Mouse (Mus musculus) heart, embryonic 15.5 days (tissue): ENCODE measurements around the gene Crybg1. TPM values are rescaled to one million over a fixed set of nuclear protein-coding genes. Genes with fewer than 3 reads are reported as not detected.

Experiments
- ATAC-seq: fragments of 200-750 bp; cut with Nextera tagmentation; replicated peaks from 2 replicates; pipeline ENCODE4 v1.8.0; 2017; ENCODE audit warnings: low read depth, moderate TSS enrichment; ENCODE audit not compliant: insufficient number of reproducible peaks, insufficient read depth, low FRiP score
- H3K27ac ChIP-seq: fragments of 300-500 bp; sonication (generic); 2 replicates; pipeline ENCODE4 v1.5.1; 2015; ENCODE audit warnings: mild to moderate bottlenecking, inconsistent platforms
- H3K27me3 ChIP-seq: fragments of 300-500 bp; sonication (generic); 2 replicates; pipeline ENCODE4 v1.6.1; 2015; ENCODE audit warnings: inconsistent platforms
- H3K36me3 ChIP-seq: fragments of 300-500 bp; sonication (generic); 2 replicates; pipeline ENCODE4 v1.6.1; 2015; ENCODE audit warnings: mild to moderate bottlenecking, inconsistent platforms
- H3K4me1 ChIP-seq: fragments of 300-500 bp; sonication (generic); replicated peaks from 2 replicates; pipeline ENCODE4 v1.6.1; 2015; ENCODE audit warnings: inconsistent platforms
- H3K4me2 ChIP-seq: fragments of 300-500 bp; sonication (generic); 2 replicates; pipeline ENCODE4 v1.6.1; 2015; ENCODE audit warnings: inconsistent platforms, mild to moderate bottlenecking, moderate library complexity
- H3K4me3 ChIP-seq: fragments of 300-500 bp; sonication (generic); 2 replicates; pipeline ENCODE4 v1.5.1; 2015; ENCODE audit warnings: mild to moderate bottlenecking, inconsistent platforms
- H3K9ac ChIP-seq: fragments of 300-500 bp; sonication (generic); 2 replicates; pipeline ENCODE4 v1.6.1; 2015; ENCODE audit warnings: mild to moderate bottlenecking, inconsistent platforms
- H3K9me3 ChIP-seq: fragments of 300-500 bp; sonication (generic); replicated peaks from 2 replicates; pipeline ENCODE4 v1.6.1; 2016; ENCODE audit warnings: inconsistent platforms
- WGBS: fragments of 180-500 bp; shearing (Covaris S2); methylation state at CpG from one replicate; pipeline ENCODE4 v1.1.7; 2015; ENCODE audit warnings: mixed read lengths; 5-methylcytosine and 5-hydroxymethylcytosine counted together
- polyA plus RNA-seq: library from polyadenylated mRNA; unstranded; fragments of >200 nt; fragmentation: Nextera tagmentation; extraction: Ambion mirVana; gene quantifications from 2 replicates; pipeline ENCODE4 v1.2.1, GENCODE M21; 2015

The Crybg1 gene
- polyA plus RNA-seq, 1 experiment from 2014 or later: 0.13 TPM

- H3K4me3 ChIP-seq: peak overlapping the region; percentile 67
- peak overlapping the region; percentile 36 for H3K9ac ChIP-seq
- H3K27ac ChIP-seq: no peak overlapping the region
- peak overlapping the region; percentile 76 for H3K4me2 ChIP-seq
- no peak for ATAC-seq
- no peaks in the 10 kb centered on the region for H3K36me3 ChIP-seq
- H3K27me3 ChIP-seq: peaks cover 85% of the 10 kb centered on the region
- WGBS: 1% methylated on average over 33 of the region's 33 CpGs
- peaks cover 25% of the 10 kb centered on the region for H3K4me1 ChIP-seq
- no peaks in the 10 kb centered on the region for H3K9me3 ChIP-seq
Measured at GRCm38 (mm10) chr10:44004221-44004751, 144.4 kb downstream of the Crybg1 start.

GRCm38 (mm10) chr10:44003551-44004151 is 145.0 kb downstream of the Crybg1 start:
- Histone ChIP-seq H3K4me3 (peak overlapping the region; percentile 67), H3K36me3 (no peaks in the 10 kb centered on the region), H3K27me3 (peaks cover 87% of the 10 kb centered on the region), H3K9ac (peak overlapping the region; percentile 36), H3K4me1 (peaks cover 25% of the 10 kb centered on the region), H3K27ac (no peak overlapping the region), H3K4me2 (peak overlapping the region; percentile 76), H3K9me3 (no peaks in the 10 kb centered on the region)
- WGBS: under 1% methylated on average over 68 of the region's 68 CpGs
- peak; percentile 32; the same call in 1 of the 2 replicates for ATAC-seq

GRCm38 (mm10) chr10:44002995-44003524 is 145.6 kb downstream of the Crybg1 start:
- H3K9me3 ChIP-seq: no peaks in the 10 kb centered on the region
- H3K27me3 ChIP-seq: peaks cover 83% of the 10 kb centered on the region
- peak overlapping the region; percentile 76 for H3K4me2 ChIP-seq
- H3K36me3 ChIP-seq: no peaks in the 10 kb centered on the region
- WGBS: 1% methylated on average over 11 of the region's 11 CpGs
- peaks cover 25% of the 10 kb centered on the region for H3K4me1 ChIP-seq
- peak overlapping the region; percentile 36 for H3K9ac ChIP-seq
- H3K4me3 ChIP-seq: peak overlapping the region; percentile 67
- no peak overlapping the region for H3K27ac ChIP-seq
- no peak for ATAC-seq

- ATAC-seq: no peak
- H3K4me2 ChIP-seq: no peak overlapping the region
- H3K27ac ChIP-seq: no peak overlapping the region
- peaks cover 25% of the 10 kb centered on the region for H3K4me1 ChIP-seq
- H3K9ac ChIP-seq: no peak overlapping the region
- no peaks in the 10 kb centered on the region for H3K36me3 ChIP-seq
- peaks cover 82% of the 10 kb centered on the region for H3K27me3 ChIP-seq
- peak overlapping the region; percentile 67; the same call in 1 of the 2 replicates for H3K4me3 ChIP-seq
- 28% methylated on average over 14 of the region's 14 CpGs for WGBS
- H3K9me3 ChIP-seq: no peaks in the 10 kb centered on the region
Measured at GRCm38 (mm10) chr10:44002004-44002940, 146.4 kb downstream of the Crybg1 start.

- 67% methylated on average over 2 of the region's 2 CpGs for WGBS
- H3K4me1 ChIP-seq: peaks cover 16% of the 10 kb centered on the region
- no peaks in the 10 kb centered on the region for H3K9me3 ChIP-seq
- H3K27me3 ChIP-seq: peaks cover 63% of the 10 kb centered on the region
- no peak overlapping the region for H3K4me2 ChIP-seq
- no peaks in the 10 kb centered on the region for H3K36me3 ChIP-seq
- H3K9ac ChIP-seq: no peak overlapping the region
- H3K27ac ChIP-seq: no peak overlapping the region
- no peak overlapping the region for H3K4me3 ChIP-seq
- no peak for ATAC-seq
Measured at GRCm38 (mm10) chr10:44000156-44000865, 148.3 kb downstream of the Crybg1 start.

GRCm38 (mm10) chr10:43998503-43999082 is 150.1 kb downstream of the Crybg1 start:
- Histone ChIP-seq H3K27ac (no peak overlapping the region), H3K9ac (no peak overlapping the region), H3K4me3 (no peak overlapping the region), H3K4me2 (no peak overlapping the region), H3K9me3 (no peaks in the 10 kb centered on the region), H3K27me3 (peaks cover 46% of the 10 kb centered on the region), H3K4me1 (peaks cover 6% of the 10 kb centered on the region; the same call in 1 of the 2 replicates), H3K36me3 (no peaks in the 10 kb centered on the region)
- ATAC-seq: no peak
- 50% methylated on average over 8 of the region's 8 CpGs for WGBS

- Histone ChIP-seq H3K27me3 (peaks cover 40% of the 10 kb centered on the region), H3K4me2 (no peak overlapping the region), H3K27ac (no peak overlapping the region), H3K4me1 (peaks cover under 1% of the 10 kb centered on the region; the same call in 1 of the 2 replicates), H3K4me3 (no peak overlapping the region), H3K9me3 (no peaks in the 10 kb centered on the region), H3K9ac (no peak overlapping the region), H3K36me3 (no peaks in the 10 kb centered on the region)
- no peak for ATAC-seq
- 46% methylated on average over 9 of the region's 9 CpGs for WGBS
Measured at GRCm38 (mm10) chr10:43998023-43998422, 150.6 kb downstream of the Crybg1 start.

- ATAC-seq: no peak
- WGBS: 62% methylated on average over 10 of the region's 10 CpGs
- no peaks in the 10 kb centered on the region for H3K9me3 ChIP-seq
- no peak overlapping the region for H3K4me2 ChIP-seq
- no peak overlapping the region for H3K27ac ChIP-seq
- no peaks in the 10 kb centered on the region for H3K36me3 ChIP-seq
- H3K9ac ChIP-seq: no peak overlapping the region
- peaks cover 32% of the 10 kb centered on the region for H3K27me3 ChIP-seq
- H3K4me1 ChIP-seq: no peaks in the 10 kb centered on the region
- no peak overlapping the region for H3K4me3 ChIP-seq
Measured at GRCm38 (mm10) chr10:43997276-43997675, 151.4 kb downstream of the Crybg1 start.

- Histone ChIP-seq H3K27me3 (peaks cover 20% of the 10 kb centered on the region), H3K27ac (no peak overlapping the region)
- WGBS: 69% methylated on average over 10 of the region's 10 CpGs
Measured at GRCm38 (mm10) chr10:43995858-43996650, 152.6 kb downstream of the Crybg1 start.

GRCm38 (mm10) chr10:43993198-43993597 is 155.5 kb downstream of the Crybg1 start:
- WGBS: 36% methylated on average over 6 of the region's 6 CpGs
- no peaks in the 10 kb centered on the region; the same call in 1 of the 2 replicates for H3K27me3 ChIP-seq
- H3K4me3 ChIP-seq: no peak overlapping the region
- no peaks in the 10 kb centered on the region for H3K4me1 ChIP-seq
- no peaks in the 10 kb centered on the region for H3K9me3 ChIP-seq
- no peak overlapping the region for H3K9ac ChIP-seq
- H3K4me2 ChIP-seq: no peak overlapping the region
- H3K36me3 ChIP-seq: no peaks in the 10 kb centered on the region
- no peak overlapping the region for H3K27ac ChIP-seq
- ATAC-seq: no peak

More at GRCm38 (mm10) chr10:43995858-43996650, 152.6 kb downstream of the Crybg1 start:
- no peak for ATAC-seq
- Histone ChIP-seq H3K9ac (no peak overlapping the region), H3K9me3 (no peaks in the 10 kb centered on the region), H3K4me1 (no peaks in the 10 kb centered on the region), H3K4me2 (no peak overlapping the region), H3K36me3 (no peaks in the 10 kb centered on the region), H3K4me3 (no peak overlapping the region)
